Mouse (Mus musculus) CD4-positive, CD25-positive, alpha-beta regulatory T cell, adult 4 months (primary cell): Measurements from ENCODE around the gene Creld2. TPM values are rescaled to one million over a fixed set of nuclear protein-coding genes. Genes with fewer than 3 reads are reported as not detected.

Experiments
- ATAC-seq: one replicate; pipeline ENCODE4 v1.8.0; 2017
- polyA plus RNA-seq, 2 experiments: library from polyadenylated mRNA; unstranded; fragments of 100-300 nt; shearing (Covaris generic); gene quantifications; one replicate each; pipeline ENCODE4 v1.2.1; 2017

Creld2 gene
- polyA plus RNA-seq, 2 experiments from 2014 or later, result 24.7 to 25.1 TPM

- no peak for ATAC-seq
Observed at GRCm38 (mm10) chr15:88829791-88830440, 10.5 kb downstream of the Creld2 start.

- ATAC-seq, result no peak
Observed at GRCm38 (mm10) chr15:88830696-88831095, 11.2 kb downstream of the Creld2 start.

GRCm38 (mm10) chr15:88831482-88831881, 12.0 kb downstream of the Creld2 start:
- ATAC-seq, result no peak

GRCm38 (mm10) chr15:88832536-88832935, 13.1 kb downstream of the Creld2 start:
- ATAC-seq, result no peak

GRCm38 (mm10) chr15:88836031-88836430, 16.6 kb downstream of the Creld2 start:
- no peak for ATAC-seq

GRCm38 (mm10) chr15:88836571-88836970, 17.1 kb downstream of the Creld2 start:
- no peak for ATAC-seq

GRCm38 (mm10) chr15:88837199-88837932, 17.9 kb downstream of the Creld2 start:
- ATAC-seq, result peak; percentile 88

- no peak for ATAC-seq
Observed at GRCm38 (mm10) chr15:88837977-88838376, 18.5 kb downstream of the Creld2 start.

- ATAC-seq, result no peak
Observed at GRCm38 (mm10) chr15:88839271-88839670, 19.8 kb downstream of the Creld2 start.

- no peak for ATAC-seq
Observed at GRCm38 (mm10) chr15:88840126-88840525, 20.7 kb downstream of the Creld2 start.

- ATAC-seq, result no peak
Observed at GRCm38 (mm10) chr15:88841160-88841559, 21.7 kb downstream of the Creld2 start.

- no peak for ATAC-seq
Observed at GRCm38 (mm10) chr15:88841580-88842299, 22.3 kb downstream of the Creld2 start.

- ATAC-seq, result no peak
Observed at GRCm38 (mm10) chr15:88842300-88842673, 22.8 kb downstream of the Creld2 start.

- ATAC-seq, result no peak
Observed at GRCm38 (mm10) chr15:88843486-88844097, 24.1 kb downstream of the Creld2 start.

- ATAC-seq, result no peak
Observed at GRCm38 (mm10) chr15:88844966-88845365, 25.5 kb downstream of the Creld2 start.

GRCm38 (mm10) chr15:88848661-88849060, 29.2 kb downstream of the Creld2 start:
- no peak for ATAC-seq

- ATAC-seq, result no peak
Observed at GRCm38 (mm10) chr15:88849621-88850020, 30.2 kb downstream of the Creld2 start.

- no peak for ATAC-seq
Observed at GRCm38 (mm10) chr15:88850146-88850826, 30.8 kb downstream of the Creld2 start.

GRCm38 (mm10) chr15:88851076-88851475, 31.6 kb downstream of the Creld2 start:
- no peak for ATAC-seq

- no peak for ATAC-seq
Observed at GRCm38 (mm10) chr15:88851507-88852149, 32.2 kb downstream of the Creld2 start.

GRCm38 (mm10) chr15:88853106-88853505, 33.7 kb downstream of the Creld2 start:
- no peak for ATAC-seq
